Mouse (Mus musculus): ENCODE results near the gene Akap1.

Akap1 gene

DNA sequence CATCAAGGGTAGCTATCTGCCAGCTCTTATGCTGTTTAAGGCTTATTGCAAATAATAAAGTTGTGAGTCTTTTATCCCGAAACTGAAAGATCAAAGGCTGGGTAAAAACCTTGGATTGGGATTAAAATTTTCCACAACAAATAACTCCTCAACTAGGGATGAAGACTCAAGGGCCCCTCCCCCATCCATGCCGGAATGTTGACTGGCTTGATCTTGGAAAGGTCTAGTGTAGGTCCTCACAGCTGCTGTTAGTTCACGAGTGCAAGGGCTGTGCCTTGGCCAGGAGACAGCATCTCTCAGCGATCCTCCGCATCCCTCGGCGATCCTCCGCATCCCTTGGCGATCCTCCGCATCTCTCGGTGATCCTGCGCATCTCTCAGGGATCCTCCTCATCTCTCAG is 13.6 kb upstream of the Akap1 start:
- no peak for DNase-seq (ENCODE audit: low spot score in 2 of 2)

- DNase-seq (ENCODE audit: low spot score in 2 of 2): no peak
These were observed 9.3 kb upstream of the Akap1 start for GRCm38 (mm10) chr11:88873667-88874030.

DNA sequence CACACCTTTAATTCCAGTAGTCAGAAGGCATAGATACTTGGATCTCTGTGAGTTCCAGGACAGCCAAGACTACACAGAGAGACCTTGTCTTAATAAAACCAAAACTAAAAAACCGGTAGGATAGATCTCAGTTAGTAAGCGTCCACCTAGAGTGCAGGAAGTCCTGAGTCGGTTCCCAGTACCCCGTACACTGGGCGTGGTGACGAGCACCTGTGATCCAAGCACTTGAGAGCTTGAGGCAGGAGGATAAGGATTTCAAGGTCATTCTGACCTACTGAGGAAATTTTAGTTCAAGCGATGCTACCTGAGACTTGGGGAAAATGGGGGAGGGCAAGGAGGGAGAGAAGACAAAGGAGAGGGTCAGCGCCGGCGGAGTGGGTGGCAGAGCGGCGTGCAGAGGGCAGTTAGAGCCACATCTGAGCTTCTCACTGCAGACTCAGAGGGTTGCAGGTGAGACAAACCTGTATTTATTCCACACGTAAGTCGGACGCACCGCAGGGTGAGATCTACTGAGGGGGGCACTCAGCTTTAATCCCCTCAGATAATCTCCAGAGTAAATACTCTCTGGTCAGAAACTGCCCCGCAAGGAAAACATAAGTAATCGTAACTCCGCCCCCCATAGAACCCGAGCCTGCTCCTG is 8.8 kb upstream of the Akap1 start:
- DNase-seq (ENCODE audit: low spot score in 2 of 2): no peak

- no peak for DNase-seq (ENCODE audit: low spot score in 2 of 2)
These were observed 5.1 kb upstream of the Akap1 start for GRCm38 (mm10) chr11:88869443-88869842.

GRCm38 (mm10) chr11:88863904-88864457 is 405 bp downstream of the Akap1 start:
- peak in 1 of 2 experiments; percentile 53 for DNase-seq (ENCODE audit: low spot score in 2 of 2)

DNA sequence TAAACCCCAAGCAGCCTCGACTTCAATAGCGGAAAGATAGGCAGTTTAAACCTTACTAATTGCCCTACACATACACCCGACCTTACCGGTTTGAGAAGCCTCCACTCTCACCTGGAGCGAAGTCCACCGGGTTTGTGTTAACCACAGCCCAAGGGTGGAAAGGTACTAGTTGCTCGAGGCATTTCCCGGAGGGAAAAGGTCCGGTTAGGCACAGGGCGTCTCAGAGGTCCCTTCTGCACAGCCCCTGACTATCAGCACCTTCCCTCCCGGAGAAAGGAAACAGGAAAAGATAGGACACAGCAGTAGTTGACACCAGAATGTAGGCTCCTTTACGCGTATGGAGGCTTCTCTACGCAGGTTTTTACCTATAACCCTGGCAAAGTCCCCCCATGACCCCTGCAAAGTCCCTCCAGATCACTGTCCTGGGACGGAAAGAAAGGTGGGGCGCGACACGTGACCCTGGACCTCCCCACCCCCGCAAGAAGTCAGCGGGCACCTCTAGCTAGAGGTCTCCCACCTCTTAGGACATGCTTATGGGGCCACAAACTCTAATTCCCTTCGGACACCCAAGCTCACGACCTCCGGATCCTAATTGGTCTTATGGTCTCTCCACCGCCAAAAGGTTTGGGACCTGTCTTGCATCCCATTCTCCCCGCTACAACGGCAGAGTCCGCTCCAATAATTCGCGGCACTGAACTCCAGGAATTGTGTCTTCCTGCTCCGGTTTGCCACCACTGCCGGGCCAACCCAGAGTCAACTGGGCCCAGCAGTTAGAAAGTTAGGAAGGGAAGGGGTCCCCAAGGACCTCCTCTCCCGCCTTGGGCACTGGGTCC is 1.1 kb downstream of the Akap1 start:
- DNase-seq (ENCODE audit: low spot score in 2 of 2): peak in 1 of 2 experiments; percentile 37

GRCm38 (mm10) chr11:88862355-88862754 is 2.0 kb downstream of the Akap1 start:
- DNase-seq (ENCODE audit: low spot score in 2 of 2): no peak

DNA sequence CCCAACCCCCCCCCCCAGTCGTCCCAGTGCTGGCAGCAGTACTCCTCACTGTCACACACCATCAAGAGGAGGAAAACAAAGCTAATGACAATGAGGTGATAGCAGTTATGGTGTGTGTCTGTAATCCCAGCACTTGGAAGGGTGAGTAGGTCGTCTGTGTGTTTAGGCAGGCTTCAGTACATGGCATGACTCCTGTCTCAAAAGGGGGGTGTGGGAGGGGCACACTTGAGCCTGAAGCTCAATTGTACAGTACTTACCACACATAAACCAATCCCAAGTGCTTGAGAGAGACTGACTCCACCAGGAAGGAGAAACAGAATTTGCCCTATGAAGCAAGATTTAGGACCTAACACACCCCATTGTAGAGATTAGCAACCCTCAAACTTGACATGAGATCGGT is 3.3 kb downstream of the Akap1 start:
- DNase-seq (ENCODE audit: low spot score in 2 of 2): no peak

DNA sequence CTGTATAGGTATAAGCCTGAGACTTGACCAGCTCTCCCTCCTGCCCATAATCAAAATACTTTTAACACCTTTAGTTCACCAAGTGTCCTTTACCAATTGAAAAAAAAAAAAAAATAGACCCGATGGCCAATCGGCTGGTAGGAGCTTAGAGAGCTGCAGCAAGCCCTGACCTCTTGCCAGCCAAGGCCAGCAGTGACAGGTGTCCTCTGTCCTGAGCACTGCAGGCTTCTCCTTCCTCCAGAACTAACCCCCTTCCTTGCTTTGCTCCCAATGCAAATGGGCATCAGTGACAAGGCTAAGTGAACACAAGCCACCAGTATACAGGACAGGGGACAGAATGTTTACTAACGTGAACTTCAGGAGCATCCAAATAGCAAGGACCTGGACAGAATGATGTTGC is 3.7 kb downstream of the Akap1 start:
- DNase-seq (ENCODE audit: low spot score in 2 of 2): no peak

- DNase-seq (ENCODE audit: low spot score in 2 of 2): peak; percentile 64 to 65
These were observed 6.9 kb downstream of the Akap1 start for GRCm38 (mm10) chr11:88857311-88858005.

DNA sequence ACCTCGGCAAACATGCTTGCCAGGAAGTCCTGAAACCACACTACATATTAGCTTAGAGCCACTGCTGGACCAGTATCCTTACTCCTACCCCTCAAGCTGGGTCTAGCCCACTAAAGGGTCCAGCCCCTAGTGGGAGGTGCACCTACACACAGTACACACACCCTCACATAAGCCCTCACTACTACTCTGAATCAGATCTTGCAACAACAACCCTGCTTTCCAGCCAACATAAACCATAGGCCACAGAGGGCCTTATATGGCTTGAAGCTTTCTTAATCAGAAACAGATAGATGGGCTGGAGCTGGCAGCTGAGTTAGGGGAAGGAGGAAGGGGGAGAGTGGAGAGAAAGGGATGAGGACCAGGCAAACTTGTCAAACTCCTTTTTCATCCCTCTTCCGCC is 8.0 kb downstream of the Akap1 start:
- no peak for DNase-seq (ENCODE audit: low spot score in 2 of 2)

- DNase-seq (ENCODE audit: low spot score in 2 of 2): no peak
These were observed 8.6 kb downstream of the Akap1 start for GRCm38 (mm10) chr11:88855795-88856194.

- no peak for DNase-seq (ENCODE audit: low spot score in 2 of 2)
These were observed 10.8 kb downstream of the Akap1 start for GRCm38 (mm10) chr11:88853588-88853987.

DNA sequence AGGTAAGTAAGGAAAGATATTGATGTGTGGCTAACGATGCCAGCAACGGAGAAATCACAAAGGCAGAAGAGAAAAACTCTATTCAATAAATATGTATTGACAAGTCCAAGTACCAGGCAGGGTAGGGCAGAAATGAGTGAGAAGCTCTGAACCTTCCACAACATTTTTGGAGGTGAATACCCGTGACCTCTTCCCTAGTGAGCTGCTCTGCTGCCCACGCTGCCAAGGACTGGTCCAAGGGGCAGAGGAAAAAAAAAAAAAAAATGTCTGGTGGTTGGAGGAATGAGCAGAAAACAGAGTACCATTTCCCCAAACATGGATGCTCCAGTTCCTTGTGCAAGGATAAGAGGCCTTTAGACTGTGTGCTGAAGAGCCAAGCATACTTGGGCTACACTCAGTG is 11.6 kb downstream of the Akap1 start:
- no peak for DNase-seq (ENCODE audit: low spot score in 2 of 2)

GRCm38 (mm10) chr11:88851049-88851825 is 13.1 kb downstream of the Akap1 start:
- DNase-seq (ENCODE audit: low spot score in 2 of 2): peak in 1 of 2 experiments; percentile 66

DNA sequence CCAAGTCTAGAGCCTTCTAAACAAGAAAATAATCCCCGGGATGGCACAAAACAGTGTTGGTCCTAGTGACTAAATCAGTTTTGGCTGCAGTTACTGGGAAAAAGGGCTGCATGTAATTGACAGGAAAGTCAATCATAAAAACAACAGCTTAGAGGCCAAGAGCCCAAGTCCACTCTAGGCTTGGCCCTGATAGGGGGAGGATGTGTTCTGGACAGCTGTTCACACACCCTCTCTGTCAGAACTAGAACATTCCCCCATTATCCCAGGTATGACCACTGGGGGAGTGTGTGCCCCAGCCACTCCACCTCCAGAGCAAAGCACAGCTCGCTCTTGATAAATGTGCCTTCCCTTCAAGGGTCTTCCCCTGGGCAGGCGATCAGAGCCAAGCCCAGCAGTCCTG is 14.7 kb downstream of the Akap1 start:
- DNase-seq (ENCODE audit: low spot score in 2 of 2): no peak

GRCm38 (mm10) chr11:88849284-88849683 is 15.1 kb downstream of the Akap1 start:
- DNase-seq (ENCODE audit: low spot score in 2 of 2): peak; percentile 78 to 81

GRCm38 (mm10) chr11:88848590-88848989 is 15.8 kb downstream of the Akap1 start:
- peak; percentile 66 to 72 for DNase-seq (ENCODE audit: low spot score in 2 of 2)

- DNase-seq (ENCODE audit: low spot score in 2 of 2): no peak
These were observed 16.9 kb downstream of the Akap1 start for GRCm38 (mm10) chr11:88847281-88848006.

DNA sequence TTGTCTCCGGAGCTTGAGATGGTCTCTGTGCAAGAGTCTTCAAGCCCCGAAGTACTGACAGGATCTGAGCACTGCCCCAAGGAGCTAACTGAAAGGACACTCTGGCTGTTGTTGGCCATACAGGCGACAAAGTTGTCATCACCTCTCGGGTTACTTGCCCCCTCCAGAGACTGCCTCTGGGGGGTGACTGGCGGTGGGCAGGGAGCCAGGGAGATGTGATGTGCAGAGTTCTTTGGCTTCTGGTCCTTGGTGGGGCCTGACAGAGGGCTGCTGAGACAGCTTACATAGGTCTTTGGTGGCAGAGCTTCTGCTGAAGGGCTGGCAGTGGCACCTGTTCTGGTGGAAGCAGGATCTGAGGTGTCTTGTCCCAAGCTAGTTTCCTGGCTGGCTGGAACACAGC is 20.0 kb downstream of the Akap1 start:
- DNase-seq (ENCODE audit: low spot score in 2 of 2): no peak

DNA sequence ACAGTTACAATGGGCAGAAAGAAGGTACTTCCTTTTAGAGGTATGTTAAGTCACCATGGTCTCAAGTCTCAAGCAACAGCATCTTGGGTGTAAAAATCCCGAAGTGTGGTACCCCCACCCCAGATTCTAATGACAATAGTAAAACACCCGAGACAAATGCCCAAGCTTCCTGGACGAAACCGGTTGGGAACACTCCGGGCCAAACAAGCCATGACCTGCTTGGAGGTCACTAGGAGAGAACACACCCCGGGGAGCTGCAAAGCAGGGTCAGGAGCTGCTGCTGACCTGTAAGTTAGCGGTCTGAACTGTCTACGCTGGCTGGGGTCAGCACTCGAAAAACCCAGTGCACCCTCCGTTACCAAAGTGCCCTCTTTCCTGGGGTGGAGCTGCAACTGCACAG is 21.1 kb downstream of the Akap1 start:
- DNase-seq (ENCODE audit: low spot score in 2 of 2): no peak
